Mouse (Mus musculus) heart, embryonic 11.5 days (tissue): Measurements from ENCODE around the gene Gm11541. TPM values are rescaled to one million over a fixed set of nuclear protein-coding genes. Genes with fewer than 3 reads are reported as not detected.
A peak's percentile ranks its signal among the peaks of the same experiment; 100 is the strongest.

Source experiments
- ATAC-seq: fragments of 200-750 bp; cut with Nextera tagmentation; replicated peaks from 2 replicates; pipeline ENCODE4 v1.8.0; 2017; ENCODE audit warnings: moderate library complexity; ENCODE audit not compliant: insufficient number of reproducible peaks, low FRiP score, low TSS enrichment
- H3K27ac ChIP-seq: fragments of 300-500 bp; sonication (generic); 2 replicates; pipeline ENCODE4 v1.5.1; 2014; ENCODE audit warnings: mild to moderate bottlenecking, low read depth, low read length
- H3K27me3 ChIP-seq: fragments of 300-500 bp; sonication (generic); 2 replicates; pipeline ENCODE4 v1.6.1; 2014; ENCODE audit warnings: mild to moderate bottlenecking, low read length, mixed read lengths; ENCODE audit not compliant: control insufficient read depth, insufficient read depth
- H3K36me3 ChIP-seq: fragments of 300-500 bp; sonication (generic); 2 replicates; pipeline ENCODE4 v1.6.1; 2014; ENCODE audit warnings: mild to moderate bottlenecking, low read length, moderate library complexity, mixed read lengths; ENCODE audit not compliant: control insufficient read depth, insufficient read depth
- H3K4me1 ChIP-seq: fragments of 300-500 bp; sonication (generic); 2 replicates; pipeline ENCODE4 v1.6.1; 2014; ENCODE audit warnings: low read length; ENCODE audit not compliant: control insufficient read depth, insufficient read depth
- H3K4me2 ChIP-seq: fragments of 300-500 bp; sonication (generic); 2 replicates; pipeline ENCODE4 v1.6.1; 2014; ENCODE audit warnings: mild to moderate bottlenecking, moderate library complexity
- H3K4me3 ChIP-seq: fragments of 300-500 bp; sonication (generic); 2 replicates; pipeline ENCODE4 v1.5.1; 2014; ENCODE audit warnings: low read depth, low read length
- H3K9ac ChIP-seq: fragments of 300-500 bp; sonication (generic); 2 replicates; pipeline ENCODE4 v1.6.1; 2014; ENCODE audit warnings: mild to moderate bottlenecking, low read depth, low read length, moderate library complexity
- H3K9me3 ChIP-seq: fragments of 300-500 bp; sonication (generic); replicated peaks from 2 replicates; pipeline ENCODE4 v1.6.1; 2016; ENCODE audit warnings: low read length; ENCODE audit not compliant: control insufficient read depth
- WGBS: fragments of 180-500 bp; shearing (Covaris S2); extraction: QIAGEN DNeasy Blood & Tissue Kit; methylation state at CpG from one replicate; pipeline ENCODE4 v1.1.7; 2014; ENCODE audit not compliant: insufficient replicate concordance; 5-methylcytosine and 5-hydroxymethylcytosine counted together
- polyA plus RNA-seq: library from polyadenylated mRNA; unstranded; fragments of >200 nt; fragmentation: Nextera tagmentation; extraction: Ambion mirVana; gene quantifications from 2 replicates; pipeline ENCODE4 v1.2.1, GENCODE M21; 2014

The Gm11541 gene
- polyA plus RNA-seq, 1 experiment from 2014 or later = not detected

DNA sequence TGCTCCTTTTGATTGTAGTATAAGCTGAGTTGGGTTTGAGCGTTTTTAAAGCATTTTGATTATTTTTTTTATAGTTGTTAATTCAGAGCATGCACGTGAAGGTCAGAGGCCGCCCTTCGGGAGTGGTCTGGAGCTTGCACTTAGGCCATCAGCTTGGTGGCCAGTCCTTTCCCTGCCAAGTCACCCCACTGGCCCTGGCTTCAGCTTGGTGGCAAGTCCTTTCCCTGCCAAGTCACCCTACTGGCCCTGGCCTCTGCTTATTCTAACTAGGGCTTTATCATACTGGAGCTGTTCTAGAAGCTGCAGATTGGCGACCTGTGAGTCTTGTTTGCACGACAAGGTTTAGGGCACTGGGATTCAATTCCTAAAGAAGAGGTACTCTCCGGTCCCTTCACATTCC is 21.9 kb downstream of the Gm11541 start:
- H3K27ac ChIP-seq = no peak overlapping the region
- H3K4me2 ChIP-seq = no peak overlapping the region
- H3K4me1 ChIP-seq = 0 out of 2 replicates have a peak, but pooled peaks cover 3% of the 10 kb centered on the region
- H3K4me3 ChIP-seq = no peak overlapping the region
- H3K9me3 ChIP-seq = no peaks in the 10 kb centered on the region
- ATAC-seq = no peak
- no peak overlapping the region for H3K9ac ChIP-seq
- H3K27me3 ChIP-seq = no peaks in the 10 kb centered on the region
- WGBS = 73% methylated on average over 7 of the region's 7 CpGs
- no peaks in the 10 kb centered on the region for H3K36me3 ChIP-seq

DNA sequence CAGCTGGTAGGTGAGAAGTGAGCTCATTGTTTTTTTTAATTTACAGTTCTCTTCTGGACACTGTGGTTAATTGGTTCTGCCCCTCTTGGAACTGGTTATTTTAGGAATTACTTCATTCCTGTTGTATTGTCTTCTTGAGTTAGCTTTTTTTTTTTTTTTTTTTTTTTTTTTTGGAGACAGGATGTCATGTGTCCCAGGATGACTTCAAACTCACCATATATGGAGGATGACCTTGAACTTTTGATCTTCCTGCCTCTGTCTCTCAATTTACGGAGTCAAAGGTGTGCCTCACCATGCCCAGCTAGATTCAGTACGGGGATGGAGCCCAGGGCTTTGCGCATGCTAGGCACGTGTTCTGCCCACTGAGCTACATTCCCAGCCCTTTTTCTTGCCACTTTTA is 22.7 kb downstream of the Gm11541 start:
- Histone ChIP-seq H3K4me2 (no peak overlapping the region), H3K27me3 (no peaks in the 10 kb centered on the region), H3K4me3 (no peak overlapping the region), H3K9me3 (no peaks in the 10 kb centered on the region), H3K9ac (no peak overlapping the region), H3K36me3 (no peaks in the 10 kb centered on the region), H3K4me1 (peaks cover 4% of the 10 kb centered on the region), H3K27ac (no peak overlapping the region)
- ATAC-seq = no peak
- 66% methylated on average over 4 of the region's 4 CpGs for WGBS

DNA sequence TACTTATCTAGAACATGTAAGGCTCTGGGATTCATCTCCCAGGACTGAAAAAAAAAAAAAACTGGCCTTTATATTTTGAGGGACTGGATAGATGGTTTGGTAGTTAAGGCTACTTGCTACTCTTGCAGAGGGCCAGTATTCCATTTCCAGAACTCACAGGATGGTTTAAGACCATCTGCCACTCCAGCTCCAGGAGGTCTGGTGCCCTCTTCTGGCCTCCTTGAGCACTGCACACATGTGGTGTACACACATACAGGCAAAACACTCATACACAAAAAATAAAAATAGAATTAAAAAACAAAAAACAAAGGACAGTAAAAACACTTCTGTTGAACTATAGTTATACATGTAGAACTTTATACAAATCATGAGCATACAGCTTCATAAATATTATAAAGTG is 23.7 kb downstream of the Gm11541 start:
- no peaks in the 10 kb centered on the region for H3K27me3 ChIP-seq
- no peak overlapping the region for H3K4me3 ChIP-seq
- peaks cover 14% of the 10 kb centered on the region for H3K4me1 ChIP-seq
- H3K27ac ChIP-seq = no peak overlapping the region
- no peak overlapping the region for H3K4me2 ChIP-seq
- no peaks in the 10 kb centered on the region for H3K36me3 ChIP-seq
- no peak for ATAC-seq
- H3K9me3 ChIP-seq = no peaks in the 10 kb centered on the region
- H3K9ac ChIP-seq = no peak overlapping the region

GRCm38 (mm10) chr11:94677607-94678145 is 26.6 kb downstream of the Gm11541 start:
- H3K9ac ChIP-seq = peak overlapping the region; percentile 96
- no peak for ATAC-seq
- no peaks in the 10 kb centered on the region for H3K9me3 ChIP-seq
- H3K4me1 ChIP-seq = peaks cover 25% of the 10 kb centered on the region
- 34% methylated on average over 15 of the region's 15 CpGs for WGBS
- H3K27me3 ChIP-seq = no peaks in the 10 kb centered on the region
- peak overlapping the region; percentile 88 for H3K4me2 ChIP-seq
- H3K36me3 ChIP-seq = no peaks in the 10 kb centered on the region
- peak overlapping the region; percentile 98 for H3K4me3 ChIP-seq
- no peak overlapping the region for H3K27ac ChIP-seq

GRCm38 (mm10) chr11:94676754-94677606 is 27.3 kb downstream of the Gm11541 start, which contains the start of gene Xylt2:
TSS of gene Xylt2 (minus strand) at chr11:94677515.
- no peaks in the 10 kb centered on the region for H3K9me3 ChIP-seq
- peaks cover 25% of the 10 kb centered on the region for H3K4me1 ChIP-seq
- H3K36me3 ChIP-seq = no peaks in the 10 kb centered on the region
- H3K4me3 ChIP-seq = peak within 1 kb of the TSS; percentile 98
- no peaks in the 10 kb centered on the region for H3K27me3 ChIP-seq
- peak; percentile 89 for ATAC-seq
- H3K4me2 ChIP-seq = peak within 1 kb of the TSS; percentile 88
- under 1% methylated on average over 82 of the region's 82 CpGs for WGBS
- peak within 1 kb of the TSS; percentile 96 for H3K9ac ChIP-seq
- H3K27ac ChIP-seq = peak within 1 kb of the TSS; percentile 84

- ATAC-seq = no peak
- 46% methylated on average over 4 of the region's 4 CpGs for WGBS
- H3K36me3 ChIP-seq = no peaks in the 10 kb centered on the region
- H3K4me2 ChIP-seq = peak overlapping the region; percentile 88
- H3K27ac ChIP-seq = no peak overlapping the region
- no peaks in the 10 kb centered on the region for H3K27me3 ChIP-seq
- peaks cover 25% of the 10 kb centered on the region for H3K4me1 ChIP-seq
- peak overlapping the region; percentile 96 for H3K9ac ChIP-seq
- no peaks in the 10 kb centered on the region for H3K9me3 ChIP-seq
- peak overlapping the region; percentile 98 for H3K4me3 ChIP-seq
Measured at GRCm38 (mm10) chr11:94676308-94676707, 28.0 kb downstream of the Gm11541 start.

DNA sequence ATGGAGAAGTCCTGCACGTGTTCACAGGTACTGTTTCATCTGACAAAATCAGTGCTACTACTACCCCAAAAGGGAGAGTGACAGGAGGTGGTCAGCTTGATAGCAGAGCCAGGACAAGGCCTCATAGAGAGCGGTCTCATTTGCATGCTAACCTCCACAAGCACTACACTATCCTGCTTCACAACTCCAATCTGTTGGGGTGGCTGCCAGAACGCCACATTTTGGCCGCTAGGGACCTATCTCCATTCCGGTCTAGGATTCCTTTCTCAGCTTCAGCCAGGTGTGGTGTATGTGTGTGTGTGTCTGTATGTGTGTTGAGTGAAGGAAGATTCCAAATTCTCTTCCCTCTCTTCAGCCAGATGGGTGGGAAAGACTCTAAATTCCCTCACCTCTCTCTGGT is 28.9 kb downstream of the Gm11541 start:
- Histone ChIP-seq H3K9ac (0 out of 2 replicates have a peak overlapping the region, but pooled peaks have one; percentile 22), H3K4me3 (no peak overlapping the region), H3K9me3 (no peaks in the 10 kb centered on the region), H3K27ac (no peak overlapping the region), H3K4me1 (peaks cover 25% of the 10 kb centered on the region), H3K4me2 (peak overlapping the region; percentile 88; the same call in 1 of the 2 replicates), H3K36me3 (no peaks in the 10 kb centered on the region), H3K27me3 (no peaks in the 10 kb centered on the region)
- no peak for ATAC-seq
- WGBS = 79% methylated on average over 5 of the region's 5 CpGs

DNA sequence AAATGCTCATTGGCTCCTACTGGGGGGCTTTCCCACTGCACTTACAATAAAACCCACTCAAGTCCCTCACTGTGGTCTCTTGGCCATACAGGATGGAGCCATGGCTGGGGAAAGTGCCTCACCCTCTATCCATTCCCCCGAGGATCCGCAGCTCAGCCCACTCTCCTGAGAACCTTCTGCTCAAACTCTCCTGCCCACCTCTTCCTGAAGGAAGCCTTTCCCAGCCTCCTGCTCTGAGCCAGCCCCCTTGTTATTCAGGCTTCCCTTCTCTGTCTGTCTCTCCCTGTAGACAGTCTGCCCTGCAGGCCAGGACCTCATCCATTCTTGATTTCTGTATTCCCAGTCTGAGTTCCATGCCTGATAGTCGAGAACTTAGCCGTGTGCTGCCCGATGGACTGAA is 29.3 kb downstream of the Gm11541 start:
- Histone ChIP-seq H3K27me3 (no peaks in the 10 kb centered on the region), H3K4me2 (no peak overlapping the region), H3K36me3 (peaks cover 2% of the 10 kb centered on the region; the same call in 1 of the 2 replicates), H3K9me3 (no peaks in the 10 kb centered on the region), H3K9ac (0 out of 2 replicates have a peak overlapping the region, but pooled peaks have one; percentile 22), H3K4me3 (no peak overlapping the region), H3K4me1 (peaks cover 25% of the 10 kb centered on the region), H3K27ac (no peak overlapping the region)
- no peak for ATAC-seq
- WGBS = 81% methylated on average over 5 of the region's 5 CpGs
